Mouse (Mus musculus) cerebellum, postnatal 4 days (tissue): ENCODE data around the gene Lcat.
A peak's percentile ranks its signal among the peaks of the same experiment; 100 is the strongest.

ENCODE experiments used
- DNase-seq, 2 experiments: peaks; one replicate each; pipeline ENCODE4 v3.0.0; 2022; ENCODE audit warnings: low spot score in 2 of 2, mixed read lengths in 1 of 2

The Lcat gene

DNA sequence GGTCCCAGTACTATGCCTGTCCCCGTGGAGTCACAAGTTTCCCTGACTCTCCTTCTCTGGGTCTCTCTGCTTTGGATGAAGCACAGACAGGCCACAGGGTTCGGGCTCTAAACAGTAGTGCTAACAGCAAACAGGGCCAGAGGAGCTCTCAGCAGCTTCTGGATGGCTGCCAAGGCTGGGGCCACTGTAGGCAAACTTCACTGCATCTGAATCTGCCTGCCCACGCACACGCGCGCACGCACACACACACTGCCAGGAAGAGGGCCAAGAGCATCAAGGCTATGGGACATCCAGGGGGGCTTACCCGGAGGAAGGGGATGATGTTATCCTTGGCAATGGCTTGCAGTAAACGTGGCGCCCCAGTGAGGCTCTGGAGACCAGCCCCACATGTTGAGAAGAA, 6.2 kb upstream of the Lcat start:
- DNase-seq: peak in 1 of 2 experiments; percentile 59

GRCm38 (mm10) chr8:105942542-105942941, 640 bp downstream of the Lcat start:
- no peak for DNase-seq

DNA sequence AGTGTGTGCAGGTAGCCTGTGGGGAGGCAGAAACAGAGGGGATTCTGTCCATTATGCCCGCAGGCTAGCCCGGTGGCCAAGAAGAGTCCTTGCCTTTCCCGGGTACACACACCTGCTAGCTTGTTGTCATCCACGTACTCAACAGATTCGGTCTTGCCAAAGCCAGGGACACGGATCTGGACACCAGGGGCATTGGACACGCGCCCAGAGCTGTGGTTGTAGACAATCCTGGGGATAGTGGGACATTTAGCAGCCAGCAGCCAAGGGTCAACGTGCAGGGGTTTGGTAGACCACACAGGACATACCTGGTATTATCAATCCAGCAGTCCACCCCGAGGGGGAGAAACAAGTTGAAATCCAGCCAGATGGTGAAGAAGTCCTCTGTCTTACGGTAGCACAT, 1.2 kb downstream of the Lcat start:
- DNase-seq: no peak

DNA sequence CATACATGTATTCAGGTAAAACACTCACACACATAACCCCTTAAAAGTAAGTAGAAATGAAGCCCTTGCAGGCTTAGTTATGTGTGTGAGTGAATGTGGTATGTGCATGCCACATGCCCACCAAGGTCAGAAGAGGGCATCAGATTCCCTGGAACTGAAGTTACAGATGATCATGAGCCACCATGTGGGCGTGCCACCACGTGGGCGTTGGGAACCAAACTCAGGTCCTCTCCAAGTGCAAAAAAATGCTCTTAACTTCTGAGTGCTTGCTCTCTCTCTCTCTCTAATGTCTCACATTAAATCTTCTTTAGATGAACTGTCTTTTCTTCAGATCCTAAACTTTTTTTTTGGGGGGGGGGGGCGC, 4.9 kb downstream of the Lcat start, which contains the start of gene Psmb10:
TSS of gene Psmb10 (minus strand) at position 139 of the 364 bp plus-strand sequence.
- no peak for DNase-seq

- no peak for DNase-seq
These were observed 5.5 kb downstream of the Lcat start for GRCm38 (mm10) chr8:105937496-105938305.

DNA sequence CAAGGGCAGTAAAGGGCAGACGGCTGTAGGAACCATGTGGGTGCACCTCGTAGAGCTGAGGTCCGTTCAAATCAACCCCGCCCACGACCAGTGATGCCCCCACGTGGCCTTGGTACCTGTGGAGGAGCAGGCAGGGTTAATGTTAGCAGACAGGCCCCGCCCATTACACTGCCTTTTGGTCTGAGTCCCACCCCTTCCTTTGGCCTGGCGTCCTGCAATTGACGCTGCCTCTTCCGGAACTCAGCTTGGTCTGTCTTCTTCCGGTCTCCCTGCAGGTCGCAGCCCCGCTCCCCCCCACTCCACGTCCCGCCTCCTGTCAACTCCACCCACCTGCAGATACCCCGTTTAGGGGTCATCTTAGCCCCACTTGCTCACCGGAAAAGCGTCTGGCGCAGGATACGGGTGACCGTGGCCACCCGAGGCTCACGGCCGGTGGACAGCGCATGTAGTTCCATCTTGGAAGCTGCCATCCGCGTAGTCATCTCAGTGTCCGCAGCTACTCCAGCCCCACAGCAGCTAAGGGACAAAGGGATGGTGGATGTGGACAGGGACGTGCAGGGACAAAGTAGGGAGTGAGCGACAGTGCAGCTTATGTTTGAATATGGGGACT, 6.2 kb downstream of the Lcat start:
- peak; percentile 73 to 82 for DNase-seq

DNA sequence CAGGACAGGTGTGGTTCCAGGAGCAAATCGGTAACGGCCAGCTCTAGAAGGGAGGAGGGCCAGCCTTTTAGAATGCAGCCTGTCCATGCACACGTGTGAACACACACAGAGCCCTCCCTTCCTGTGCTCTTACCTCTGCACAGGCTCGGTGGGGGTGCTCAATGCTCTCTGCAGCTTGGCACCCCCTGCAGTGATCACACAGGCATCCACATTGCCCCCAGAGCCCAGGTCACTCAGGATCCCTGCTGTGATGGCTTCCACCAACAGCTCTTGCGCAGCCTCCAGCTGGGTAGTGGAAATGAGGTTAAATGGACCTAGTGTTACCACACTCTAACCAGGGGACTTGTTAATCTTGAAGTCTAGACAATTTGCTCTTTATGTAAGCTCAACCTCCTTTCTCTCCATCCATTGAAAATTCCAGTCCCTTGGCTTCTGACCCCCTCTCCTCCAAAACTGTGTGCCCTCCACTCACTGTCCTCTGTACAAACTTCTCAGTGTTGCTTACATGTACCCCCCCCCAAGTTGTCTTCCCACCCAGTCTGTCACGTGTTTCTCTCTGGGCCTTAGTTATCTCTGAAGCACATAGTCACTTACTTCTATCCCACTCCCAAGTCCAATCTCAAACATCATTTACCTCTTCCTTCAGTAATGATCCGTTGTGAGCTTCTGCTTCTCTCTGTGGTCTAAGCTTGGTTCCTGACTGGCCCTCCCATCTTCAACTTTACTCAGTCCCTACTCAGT, 7.1 kb downstream of the Lcat start:
- no peak for DNase-seq

GRCm38 (mm10) chr8:105935105-105935504, 8.1 kb downstream of the Lcat start:
- no peak for DNase-seq

DNA sequence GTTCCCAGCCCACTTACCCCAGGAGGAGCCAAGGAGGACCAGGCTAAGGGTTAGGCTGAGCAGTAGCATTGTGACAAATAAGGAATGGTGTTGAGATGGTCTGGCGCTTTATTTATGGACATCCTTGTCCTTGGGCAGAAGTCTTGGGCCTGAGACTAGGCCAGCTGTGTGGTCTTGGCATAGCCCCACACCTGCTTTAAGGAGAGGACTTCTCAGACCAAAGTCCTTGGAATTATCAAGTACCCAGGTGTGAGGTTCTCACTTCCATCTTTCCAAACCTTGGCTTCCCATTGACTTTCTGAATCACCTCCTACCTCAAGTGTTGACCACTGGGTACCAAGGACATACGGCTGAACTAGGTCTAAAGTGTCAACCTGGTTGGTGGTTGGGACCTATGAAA, 9.4 kb downstream of the Lcat start, which contains the start of gene Ctrl:
TSS of gene Ctrl (minus strand) at position 101 of the 400 bp plus-strand sequence.
- DNase-seq: no peak

GRCm38 (mm10) chr8:105932525-105932924, 10.7 kb downstream of the Lcat start:
- no peak for DNase-seq

- DNase-seq: no peak
These were observed 11.9 kb downstream of the Lcat start for GRCm38 (mm10) chr8:105931271-105931670.

- DNase-seq: peak; percentile 79 to 93
These were observed 12.6 kb downstream of the Lcat start for GRCm38 (mm10) chr8:105930602-105931001.

- no peak for DNase-seq
These were observed 18.1 kb downstream of the Lcat start for GRCm38 (mm10) chr8:105925123-105925522.

DNA sequence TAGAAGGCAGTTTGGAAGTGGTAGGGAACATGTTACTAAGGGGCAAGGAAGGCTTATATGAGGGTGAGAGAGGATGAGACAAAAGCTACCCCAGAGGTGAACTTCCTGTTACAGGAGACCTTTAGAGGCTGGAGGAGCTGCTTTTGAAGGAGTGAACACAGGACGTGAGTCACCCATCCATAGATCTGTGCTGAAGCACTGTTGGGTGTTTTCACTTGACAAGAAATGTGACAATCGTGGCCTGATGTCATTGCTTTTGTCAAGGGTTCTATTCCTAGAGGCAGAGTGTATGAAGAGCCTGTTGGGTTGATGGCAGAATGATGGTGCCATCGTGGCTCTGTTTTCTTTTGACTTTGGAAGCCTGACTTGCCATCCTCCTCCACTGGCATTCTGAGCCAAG, 23.8 kb downstream of the Lcat start:
- no peak for DNase-seq

DNA sequence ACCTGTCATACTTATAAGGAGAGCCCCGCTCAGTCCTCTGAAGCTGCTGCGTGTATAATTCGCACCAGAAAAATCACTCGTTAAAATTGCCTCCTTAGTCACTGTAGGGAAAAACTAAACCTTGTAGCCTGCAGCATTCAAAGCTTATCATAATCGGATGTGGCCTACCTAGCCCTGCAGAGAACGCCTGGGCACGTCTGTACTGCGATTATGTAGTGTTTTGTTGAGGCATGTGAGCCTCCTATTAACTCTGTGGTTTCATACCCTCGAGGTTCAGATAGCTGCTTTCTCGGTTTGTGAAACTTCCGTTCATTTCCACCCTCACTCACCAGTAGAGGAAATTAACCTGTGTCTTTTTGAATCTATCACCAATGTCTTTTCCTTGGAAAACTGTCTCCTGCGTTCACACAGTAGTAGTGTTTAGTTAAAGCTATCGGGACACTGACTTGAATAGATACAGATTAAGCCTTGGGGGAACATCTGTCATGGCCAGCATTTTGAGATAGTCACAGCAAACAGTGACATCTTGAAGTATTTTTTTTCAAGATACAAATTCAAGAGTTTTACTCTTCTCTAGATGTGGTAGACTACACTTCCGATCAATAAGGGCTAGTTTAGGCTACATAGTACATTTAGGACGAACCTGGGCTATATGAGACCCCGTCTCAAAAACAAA, 42.1 kb downstream of the Lcat start:
- no peak for DNase-seq

DNA sequence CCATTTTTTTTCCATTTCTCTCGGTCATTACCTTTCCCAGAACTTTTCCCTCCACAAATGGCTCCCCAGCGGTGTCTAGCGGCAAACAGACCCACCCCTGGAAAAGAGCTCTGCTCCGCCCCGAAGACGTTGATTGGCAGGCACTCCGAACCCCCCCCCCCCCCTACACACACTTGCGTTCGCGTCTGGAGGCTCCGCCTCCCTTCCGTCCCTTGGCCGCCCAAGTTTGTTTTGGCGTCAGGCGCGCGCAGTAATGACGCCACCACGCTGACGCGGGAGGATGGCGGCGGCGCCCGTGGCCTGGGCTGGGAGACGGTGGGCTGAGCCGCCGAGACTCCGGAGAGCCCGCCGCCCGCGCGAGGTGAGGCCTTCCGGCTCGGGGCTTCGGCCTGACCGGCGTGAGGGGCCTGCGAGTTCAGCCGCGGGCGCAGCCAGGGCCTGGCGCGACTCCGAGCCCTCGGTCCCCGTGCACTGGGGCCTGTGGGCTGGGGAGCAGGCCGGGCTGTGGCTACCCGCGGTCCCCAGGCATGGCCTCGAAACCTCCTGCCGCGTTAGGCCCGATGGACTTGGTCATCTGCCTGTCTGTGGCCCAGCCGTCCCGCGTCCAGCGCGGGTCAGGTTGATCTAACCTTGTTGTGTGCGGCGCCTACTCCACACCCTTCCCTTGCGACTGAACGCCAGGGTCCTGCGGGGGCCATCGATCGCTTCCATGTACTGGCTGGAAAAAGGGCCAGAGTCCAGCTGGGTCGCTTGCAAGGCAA, 42.8 kb downstream of the Lcat start, which contains the start of gene Pskh1:
TSS of gene Pskh1 (plus strand) at position 262 of the 761 bp plus-strand sequence.
- peak; percentile 91 to 95 for DNase-seq

GRCm38 (mm10) chr8:105897801-105898480, 45.2 kb downstream of the Lcat start:
- no peak for DNase-seq

GRCm38 (mm10) chr8:105893339-105893738, 49.8 kb downstream of the Lcat start, which contains the start of gene Nrn1l:
Gene Nrn1l (plus strand): TSS chr8:105893567.
- peak; percentile 43 to 69 for DNase-seq

GRCm38 (mm10) chr8:105892432-105892831, 50.8 kb downstream of the Lcat start:
- DNase-seq: no peak

- no peak for DNase-seq
These were observed 52.3 kb downstream of the Lcat start for GRCm38 (mm10) chr8:105890870-105891269.
